Mouse (Mus musculus) forebrain, embryonic 14.5 days (tissue): ENCODE results near the gene Scmh1. TPM values are rescaled to one million over a fixed set of nuclear protein-coding genes. Genes with fewer than 3 reads are reported as not detected.
A peak's percentile ranks its signal among the peaks of the same experiment; 100 is the strongest.

ENCODE experiments used
- ATAC-seq: fragments of 200-750 bp; cut with Nextera tagmentation; 2 replicates; pipeline ENCODE4 v1.8.0; 2017; ENCODE audit warnings: mild to moderate bottlenecking, moderate library complexity
- DNase-seq: peaks from one replicate; pipeline ENCODE4 v3.0.0-alpha.2; 2015; ENCODE audit warnings: low spot score
- H3K27ac ChIP-seq: fragments of 300-500 bp; sonication (generic); 2 replicates; pipeline ENCODE4 v1.5.1; 2014; ENCODE audit warnings: low read depth, mild to moderate bottlenecking, control low read depth, low read length, moderate library complexity
- H3K27me3 ChIP-seq: fragments of 300-500 bp; sonication (generic); replicated peaks from 2 replicates; pipeline ENCODE4 v1.6.1; 2014; ENCODE audit warnings: low read length, control low read depth, mixed read lengths; ENCODE audit not compliant: control insufficient read depth, insufficient read depth
- H3K36me3 ChIP-seq: fragments of 300-500 bp; sonication (generic); 2 replicates; pipeline ENCODE4 v1.6.1; 2014; ENCODE audit warnings: low read length, control low read depth; ENCODE audit not compliant: control insufficient read depth, insufficient read depth
- H3K4me1 ChIP-seq: fragments of 300-500 bp; sonication (generic); 2 replicates; pipeline ENCODE4 v1.6.1; 2014; ENCODE audit warnings: antibody characterized with exemption, low read length, control low read depth; ENCODE audit not compliant: control insufficient read depth, insufficient read depth
- H3K4me2 ChIP-seq: fragments of 300-500 bp; sonication (generic); 2 replicates; pipeline ENCODE4 v1.6.1; 2014; ENCODE audit warnings: mild to moderate bottlenecking, control low read depth, low read length
- H3K4me3 ChIP-seq: fragments of 300-500 bp; sonication (generic); 2 replicates; pipeline ENCODE4 v1.5.1; 2014; ENCODE audit warnings: low read depth, low read length, control low read depth
- H3K9ac ChIP-seq: fragments of 300-500 bp; sonication (generic); 2 replicates; pipeline ENCODE4 v1.6.1; 2014; ENCODE audit warnings: mild to moderate bottlenecking, low read length, control low read depth, moderate library complexity
- H3K9me3 ChIP-seq: fragments of 300-500 bp; sonication (generic); replicated peaks from 2 replicates; pipeline ENCODE4 v1.6.1; 2016; ENCODE audit warnings: low read length, control low read depth, mixed read lengths; ENCODE audit not compliant: control insufficient read depth
- WGBS: fragments of 180-500 bp; shearing (Covaris S2); extraction: QIAGEN DNeasy Blood & Tissue Kit; methylation state at CpG from one replicate; pipeline ENCODE4 v1.1.7; 2014; 5-methylcytosine and 5-hydroxymethylcytosine counted together
- polyA plus RNA-seq: library from polyadenylated mRNA; unstranded; fragments of >200 nt; fragmentation: Nextera tagmentation; extraction: Ambion mirVana; gene quantifications from 2 replicates; pipeline ENCODE4 v1.2.1, GENCODE M21; 2014

Scmh1 gene
- polyA plus RNA-seq, 1 experiment from 2014 or later: 38.8 TPM

DNA sequence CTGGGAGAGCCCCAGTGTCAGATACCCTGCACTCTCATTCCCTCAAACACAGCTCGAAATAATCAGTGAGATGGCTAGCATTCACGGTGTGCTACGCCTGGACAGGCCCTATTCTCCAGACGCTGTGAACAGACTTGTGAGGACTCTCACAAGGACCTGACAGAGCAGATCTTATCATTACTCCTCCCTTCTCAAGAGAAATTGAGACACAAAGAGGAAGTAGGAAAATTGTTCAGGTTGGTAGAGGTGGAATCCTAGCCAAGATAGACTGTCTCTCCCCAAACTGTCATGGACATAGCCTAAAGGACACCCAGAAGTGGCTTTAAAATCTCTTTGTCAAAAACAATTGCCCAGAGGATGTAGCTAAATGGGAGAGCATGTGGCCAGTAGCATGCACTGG, 31.3 kb upstream of the Scmh1 start:
- H3K9ac ChIP-seq: no peak overlapping the region
- DNase-seq: no peak
- no peaks in the 10 kb centered on the region for H3K9me3 ChIP-seq
- H3K27me3 ChIP-seq: no peaks in the 10 kb centered on the region
- ATAC-seq: no peak
- H3K4me1 ChIP-seq: peaks cover 23% of the 10 kb centered on the region
- no peak overlapping the region for H3K4me2 ChIP-seq
- H3K27ac ChIP-seq: no peak overlapping the region
- H3K36me3 ChIP-seq: no peaks in the 10 kb centered on the region
- WGBS: 12% methylated on average over 4 of the region's 4 CpGs
- H3K4me3 ChIP-seq: no peak overlapping the region

DNA sequence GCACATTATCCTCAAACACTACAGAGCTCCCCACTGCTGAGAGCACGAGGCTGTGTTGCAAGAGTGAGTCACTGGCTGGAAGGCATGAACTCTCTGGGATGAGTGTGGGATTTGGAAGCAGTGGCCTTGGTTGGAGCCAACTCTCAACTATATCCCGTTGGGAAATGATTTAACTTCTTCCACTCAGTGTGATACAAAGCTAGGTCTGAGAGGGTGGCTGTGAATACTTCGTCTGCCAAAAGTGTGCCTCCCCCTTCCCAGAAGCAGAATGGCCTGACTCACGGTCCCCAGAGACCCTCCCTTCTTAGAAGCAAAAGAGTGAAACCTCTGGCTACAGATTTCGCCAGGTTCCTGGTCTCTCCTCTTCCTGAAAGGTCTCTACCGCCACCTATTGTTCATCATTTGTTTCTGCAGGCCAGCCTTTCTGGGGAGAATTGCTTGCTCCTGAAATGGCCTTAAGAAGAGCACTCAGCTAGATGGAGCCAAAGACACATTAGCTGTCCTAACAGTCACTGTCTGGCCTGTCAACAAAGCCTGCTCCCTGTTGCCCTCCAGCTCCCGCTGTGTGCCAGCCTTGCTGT, 24.2 kb upstream of the Scmh1 start:
- Histone ChIP-seq H3K4me2 (no peak overlapping the region), H3K9me3 (no peaks in the 10 kb centered on the region), H3K4me1 (no peaks in the 10 kb centered on the region), H3K27ac (no peak overlapping the region), H3K9ac (0 out of 2 replicates have a peak overlapping the region, but pooled peaks have one; percentile 9), H3K27me3 (no peaks in the 10 kb centered on the region), H3K36me3 (no peaks in the 10 kb centered on the region), H3K4me3 (no peak overlapping the region)
- ATAC-seq (peak; percentile 75), DNase-seq (peak; percentile 95)
- 9% methylated on average over 7 of the region's 7 CpGs for WGBS

DNA sequence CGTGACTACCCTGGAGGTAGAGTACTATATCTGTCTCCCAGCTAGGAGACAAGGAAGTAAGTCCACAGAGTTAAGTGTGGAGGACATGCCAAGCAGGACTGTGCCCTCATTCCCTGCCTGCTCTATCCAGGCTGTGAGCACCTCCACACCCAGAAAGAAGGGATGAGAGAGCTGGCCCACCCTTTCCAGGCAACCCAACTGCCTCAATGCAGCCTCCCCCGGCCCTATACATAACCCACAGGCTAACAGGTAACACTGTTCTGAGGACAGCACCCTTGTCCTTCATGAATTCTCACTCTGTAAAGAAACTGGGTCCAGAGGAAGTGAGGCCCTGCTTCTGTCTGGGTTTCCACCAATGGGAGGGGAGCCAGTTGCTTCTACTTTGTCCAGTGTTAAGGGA, 19.6 kb upstream of the Scmh1 start:
- Histone ChIP-seq H3K27me3 (peaks cover 5% of the 10 kb centered on the region; the same call in 1 of the 2 replicates), H3K4me2 (no peak overlapping the region), H3K9ac (no peak overlapping the region), H3K4me1 (no peaks in the 10 kb centered on the region; the same call in 1 of the 2 replicates), H3K9me3 (no peaks in the 10 kb centered on the region), H3K27ac (no peak overlapping the region), H3K36me3 (no peaks in the 10 kb centered on the region), H3K4me3 (no peak overlapping the region)
- WGBS: 83% methylated on average over 2 of the region's 2 CpGs
- DNase-seq (no peak), ATAC-seq (no peak)

DNA sequence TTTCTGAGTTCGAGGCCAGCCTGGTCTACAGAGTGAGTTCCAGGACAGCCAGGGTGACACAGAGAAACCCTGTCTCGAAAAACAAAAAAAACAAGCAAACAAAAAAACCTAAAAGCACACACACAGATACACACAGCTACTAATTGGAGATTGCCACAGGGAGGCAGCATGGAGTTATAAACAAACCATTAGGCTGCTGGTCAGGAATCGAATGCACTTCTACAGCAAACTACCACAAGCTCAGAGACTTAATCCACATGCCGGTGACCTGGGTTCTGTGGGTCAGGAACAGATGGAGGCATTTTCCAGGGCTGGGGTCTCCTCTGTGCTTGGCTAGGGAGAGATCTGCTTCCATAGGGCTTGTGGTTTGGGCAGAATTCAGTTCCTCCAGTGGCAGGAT, 17.6 kb upstream of the Scmh1 start:
- Histone ChIP-seq H3K4me2 (no peak overlapping the region), H3K4me1 (no peaks in the 10 kb centered on the region; the same call in 1 of the 2 replicates), H3K4me3 (no peak overlapping the region), H3K27me3 (peaks cover 5% of the 10 kb centered on the region; the same call in 1 of the 2 replicates), H3K9me3 (no peaks in the 10 kb centered on the region), H3K36me3 (no peaks in the 10 kb centered on the region), H3K9ac (no peak overlapping the region), H3K27ac (no peak overlapping the region)
- WGBS: 35% methylated on average over 4 of the region's 4 CpGs
- ATAC-seq: no peak
- peak; percentile 64 for DNase-seq

DNA sequence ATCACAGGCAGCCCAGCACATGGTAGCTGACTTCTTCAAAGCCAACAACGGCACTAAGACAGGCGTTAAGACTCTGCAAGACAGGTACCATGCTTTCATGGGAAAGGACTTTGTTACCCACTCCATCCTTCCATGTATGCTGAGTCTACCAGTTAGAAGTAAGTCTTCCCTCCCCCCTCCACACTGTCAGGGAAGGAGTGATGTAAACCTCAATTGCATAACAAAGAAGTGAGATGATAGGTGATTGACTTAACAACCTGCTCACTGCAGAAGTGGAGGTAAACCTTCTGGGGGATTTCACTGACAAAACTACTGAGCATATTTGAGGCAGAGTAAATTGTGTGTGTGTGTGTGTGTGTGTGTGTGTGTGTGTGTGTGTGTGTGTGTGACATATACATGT, 17.1 kb upstream of the Scmh1 start:
- WGBS: 93% methylated on average over 2 of the region's 2 CpGs
- no peaks in the 10 kb centered on the region; the same call in 1 of the 2 replicates for H3K4me1 ChIP-seq
- no peak overlapping the region for H3K4me3 ChIP-seq
- peaks cover 5% of the 10 kb centered on the region; the same call in 1 of the 2 replicates for H3K27me3 ChIP-seq
- no peak overlapping the region for H3K9ac ChIP-seq
- H3K36me3 ChIP-seq: no peaks in the 10 kb centered on the region
- no peaks in the 10 kb centered on the region for H3K9me3 ChIP-seq
- ATAC-seq (no peak), DNase-seq (no peak)
- no peak overlapping the region for H3K4me2 ChIP-seq
- no peak overlapping the region for H3K27ac ChIP-seq

DNA sequence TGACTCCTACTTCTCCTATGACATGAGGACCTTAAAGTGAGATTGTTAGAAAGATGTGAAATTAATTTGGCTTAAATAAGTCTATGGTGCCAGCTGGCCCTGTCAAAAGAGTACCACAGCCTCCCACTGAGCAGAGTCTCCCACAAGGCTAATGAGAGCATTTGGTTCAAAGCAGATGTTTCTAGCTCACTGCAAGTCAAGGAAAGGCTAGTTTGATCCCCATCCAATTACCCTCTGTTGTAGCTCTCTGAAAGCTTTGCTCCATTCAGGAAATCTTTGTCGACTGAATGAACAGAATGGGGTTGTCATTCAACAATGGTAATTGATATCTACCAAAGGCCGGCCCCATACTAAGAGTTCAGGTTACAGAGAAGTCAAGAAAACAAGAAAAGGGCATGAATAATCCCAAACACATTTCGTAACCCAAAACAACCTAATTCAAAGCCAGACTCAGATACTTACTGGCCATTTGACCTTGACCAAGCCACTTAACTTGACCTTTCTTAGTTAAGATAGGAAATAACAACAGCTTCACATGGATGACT, 16.0 kb upstream of the Scmh1 start:
- Histone ChIP-seq H3K4me1 (no peaks in the 10 kb centered on the region; the same call in 1 of the 2 replicates), H3K4me3 (no peak overlapping the region), H3K27ac (no peak overlapping the region), H3K4me2 (no peak overlapping the region), H3K9me3 (no peaks in the 10 kb centered on the region), H3K27me3 (peaks cover 5% of the 10 kb centered on the region; the same call in 1 of the 2 replicates), H3K9ac (no peak overlapping the region), H3K36me3 (no peaks in the 10 kb centered on the region)
- DNase-seq (peak; percentile 45), ATAC-seq (no peak; the same call in 1 of the 2 replicates)
- 0% methylated on average over 3 of the region's 3 CpGs for WGBS

DNA sequence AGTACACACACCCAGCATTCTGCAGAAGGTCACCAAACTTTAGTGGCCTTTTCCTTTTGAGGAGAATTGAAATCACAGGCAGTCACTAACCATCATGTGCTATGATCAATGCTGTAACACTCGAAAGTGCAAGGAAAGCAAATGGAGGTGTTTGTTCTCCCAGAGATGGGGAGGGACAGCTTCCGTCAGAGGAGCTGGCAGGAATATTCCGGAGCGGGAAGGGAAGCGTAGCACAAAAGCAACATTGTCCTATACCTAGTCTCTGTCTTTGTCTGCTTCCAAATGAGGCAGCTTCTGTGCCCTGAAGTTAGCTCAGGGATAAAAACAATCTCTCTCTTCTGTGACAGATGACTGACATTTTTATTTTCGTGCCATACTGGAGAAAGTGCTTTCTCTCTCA, 15.5 kb upstream of the Scmh1 start:
- no peak overlapping the region for H3K4me3 ChIP-seq
- no peak overlapping the region for H3K9ac ChIP-seq
- peaks cover 5% of the 10 kb centered on the region; the same call in 1 of the 2 replicates for H3K27me3 ChIP-seq
- H3K9me3 ChIP-seq: no peaks in the 10 kb centered on the region
- H3K4me1 ChIP-seq: no peaks in the 10 kb centered on the region; the same call in 1 of the 2 replicates
- 19% methylated on average over 6 of the region's 6 CpGs for WGBS
- DNase-seq: peak; percentile 34
- no peak for ATAC-seq
- H3K4me2 ChIP-seq: no peak overlapping the region
- no peaks in the 10 kb centered on the region for H3K36me3 ChIP-seq
- H3K27ac ChIP-seq: no peak overlapping the region

DNA sequence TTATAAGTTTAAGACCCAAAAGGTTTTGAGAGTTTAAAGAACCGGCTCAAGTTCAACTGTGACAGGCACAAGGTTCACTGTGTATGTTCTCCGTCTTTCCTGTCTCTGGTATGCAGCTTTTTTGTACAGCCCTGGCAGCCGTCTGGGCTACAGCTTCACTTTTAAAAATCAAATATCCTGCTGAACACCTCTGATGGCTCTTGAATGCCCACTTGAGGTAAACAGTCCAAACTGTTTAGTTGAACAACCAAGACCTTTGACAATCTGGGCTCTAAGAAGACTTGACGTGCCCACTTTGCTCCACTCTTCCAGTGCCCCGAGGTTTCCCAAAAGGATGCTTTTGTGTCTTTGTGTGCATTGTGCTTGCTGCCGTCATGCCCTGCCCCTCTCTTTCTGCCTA, 13.5 kb upstream of the Scmh1 start:
- no peaks in the 10 kb centered on the region for H3K36me3 ChIP-seq
- H3K27me3 ChIP-seq: peaks cover 4% of the 10 kb centered on the region; the same call in 1 of the 2 replicates
- no peak overlapping the region for H3K4me2 ChIP-seq
- 48% methylated on average over 6 of the region's 6 CpGs for WGBS
- H3K4me3 ChIP-seq: no peak overlapping the region
- H3K27ac ChIP-seq: no peak overlapping the region
- no peaks in the 10 kb centered on the region; the same call in 1 of the 2 replicates for H3K4me1 ChIP-seq
- H3K9me3 ChIP-seq: no peaks in the 10 kb centered on the region
- ATAC-seq (no peak), DNase-seq (no peak)
- H3K9ac ChIP-seq: no peak overlapping the region

DNA sequence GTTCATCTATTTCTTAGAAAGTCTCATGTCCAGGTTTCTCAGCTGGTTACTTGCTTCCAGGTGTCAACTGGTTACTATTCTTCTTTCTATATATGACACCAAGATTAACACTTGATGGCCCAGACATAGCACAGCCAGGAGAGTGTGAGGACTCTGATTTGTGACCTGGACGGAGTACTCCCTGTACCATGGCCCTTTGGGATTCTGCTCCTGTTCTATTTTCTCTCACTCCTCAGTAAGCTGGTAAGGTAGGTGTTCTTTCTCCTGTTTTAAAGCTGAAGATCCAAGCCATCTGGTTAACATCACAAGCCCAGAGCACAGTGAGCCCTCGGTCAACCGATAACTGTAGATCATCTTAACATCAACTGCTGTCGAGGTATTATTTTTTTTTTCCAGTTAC, 12.7 kb upstream of the Scmh1 start:
- no peaks in the 10 kb centered on the region for H3K36me3 ChIP-seq
- H3K27me3 ChIP-seq: no peaks in the 10 kb centered on the region
- H3K4me1 ChIP-seq: no peaks in the 10 kb centered on the region; the same call in 1 of the 2 replicates
- ATAC-seq: no peak
- 88% methylated on average over 4 of the region's 4 CpGs for WGBS
- no peak for DNase-seq
- H3K27ac ChIP-seq: no peak overlapping the region
- no peak overlapping the region for H3K4me2 ChIP-seq
- H3K9me3 ChIP-seq: no peaks in the 10 kb centered on the region
- H3K9ac ChIP-seq: no peak overlapping the region
- no peak overlapping the region for H3K4me3 ChIP-seq
